Mouse (Mus musculus) layer of hippocampus, postnatal 14 days (tissue): Measurements from ENCODE around the gene Arpc3. TPM values are rescaled to one million over a fixed set of nuclear protein-coding genes. Genes with fewer than 3 reads are reported as not detected.

Experiments used
- total RNA-seq, 2 experiments: library from RNA; stranded (reverse); gene quantifications; 2 replicates each; pipeline ENCODE4 v1.2.3; 2021

Gene Arpc3
- total RNA-seq, 2 experiments from 2014 or later, result 300 to 318 TPM

Other genes starting within 250 kb of the Arpc3 start
- gene Ppp1cc, start 233.6 kb upstream of the Arpc3 start, total RNA-seq, result 100 to 1,000 TPM; 198 to 200 TPM
- 1 to 10 TPM; 3.4 to 5.0 TPM for gene Hvcn1, start 185.1 kb upstream of the Arpc3 start, total RNA-seq
- 10 to 100 TPM; 12.7 to 13.6 TPM for gene Tctn1, start 127.4 kb upstream of the Arpc3 start, total RNA-seq
- 10 to 100 TPM; 34.8 to 35.3 TPM for gene Pptc7, start 107.5 kb upstream of the Arpc3 start, total RNA-seq
- gene Rad9b, start 37.6 kb upstream of the Arpc3 start, total RNA-seq, result 1 to 10 TPM; 3.9 to 4.1 TPM
- gene Vps29, start 37.5 kb upstream of the Arpc3 start, total RNA-seq, result 100 to 1,000 TPM; 219 to 224 TPM
- 10 to 100 TPM; 26.8 to 27.2 TPM for gene Gpn3, start 20.0 kb upstream of the Arpc3 start, total RNA-seq
- gene Fam216a, start 19.5 kb upstream of the Arpc3 start, total RNA-seq, result 10 to 100 TPM; 75.9 to 80.7 TPM
- 10 to 100 TPM; 32.7 to 33.2 TPM for gene Anapc7, start 29.8 kb downstream of the Arpc3 start, total RNA-seq
- 100 to 1,000 TPM; 659 to 669 TPM for gene Atp2a2, start 110.3 kb downstream of the Arpc3 start, total RNA-seq
- 10 to 100 TPM; 31.0 to 31.1 TPM for gene Ift81, start 222.6 kb downstream of the Arpc3 start, total RNA-seq